Mouse (Mus musculus): ENCODE measurements around the gene Olfr235.
"Not testable (repeated sequence)": the region's sequence is repeated elsewhere in the genome, so short reads cannot be mapped to it uniquely, and the experiment has no call there.

The Olfr235 gene

DNA sequence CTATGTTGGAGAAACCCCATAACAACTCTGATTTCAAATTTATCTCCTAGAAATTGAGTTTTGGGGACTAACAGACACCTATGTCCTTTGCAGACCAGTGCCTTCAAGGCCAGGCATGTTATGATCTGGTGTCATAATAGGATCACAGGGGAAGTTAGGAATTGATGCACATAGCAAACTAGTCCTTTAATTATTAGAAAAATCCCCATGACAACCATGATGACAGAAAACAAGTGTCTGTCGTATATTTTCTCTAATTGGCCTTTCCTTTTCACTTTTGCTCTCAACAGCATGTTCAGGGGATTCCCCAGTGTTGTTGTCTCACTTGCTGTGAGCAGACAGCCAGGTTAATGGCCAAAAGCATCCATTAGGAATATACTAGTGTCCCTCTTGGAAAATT lies at the start of gene Olfr235:
Olfr235 (plus strand) TSS at position 301 of the 400 bp plus-strand sequence.
- no peak for DNase-seq

DNA sequence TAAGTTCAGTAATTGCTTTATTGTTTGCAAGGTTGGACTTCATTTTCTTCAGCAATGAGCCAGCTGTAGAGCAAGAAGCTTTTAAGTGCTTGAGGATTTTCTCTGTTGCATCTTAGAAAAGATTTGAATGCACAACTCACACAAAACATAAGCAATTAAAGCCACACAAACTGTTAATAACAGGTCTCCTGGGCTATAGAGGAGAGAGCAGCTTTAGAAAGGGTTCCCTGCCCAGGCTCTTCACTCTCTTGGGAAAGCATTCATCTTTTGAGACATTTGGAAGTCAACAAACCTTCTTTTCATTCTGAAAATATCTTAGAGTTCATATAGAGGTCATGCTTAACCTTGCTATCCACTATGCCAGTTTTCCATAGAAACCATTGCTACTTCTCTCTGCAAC lies 28.3 kb upstream of the Olfr235 start, which contains the start of gene Olfr1432:
Olfr1432 (minus strand) TSS at position 101 of the 400 bp plus-strand sequence.
- not testable (repeated sequence) for DNase-seq

DNA sequence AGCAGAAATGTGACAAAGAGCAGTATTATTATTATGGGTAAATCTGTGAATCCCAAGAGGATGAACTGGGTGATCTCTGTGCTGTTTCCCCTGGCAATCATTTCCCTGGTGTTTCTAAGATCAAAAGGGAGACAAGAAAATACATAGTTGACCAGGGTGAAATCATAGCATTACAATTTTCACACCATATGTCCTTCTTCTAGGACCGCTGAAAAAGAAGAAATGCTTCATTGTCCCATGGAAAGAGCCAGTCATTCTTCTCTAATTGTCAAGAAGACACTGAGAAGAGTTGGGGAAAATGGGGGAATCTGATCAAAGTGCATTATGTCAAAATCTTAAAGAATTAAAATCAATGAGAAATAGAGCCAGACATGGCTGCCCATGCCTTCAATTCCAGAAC lies 19.3 kb upstream of the Olfr235 start, which contains the start of gene Olfr262:
Olfr262 (minus strand) TSS at position 101 of the 400 bp plus-strand sequence.
- DNase-seq: no peak

DNA sequence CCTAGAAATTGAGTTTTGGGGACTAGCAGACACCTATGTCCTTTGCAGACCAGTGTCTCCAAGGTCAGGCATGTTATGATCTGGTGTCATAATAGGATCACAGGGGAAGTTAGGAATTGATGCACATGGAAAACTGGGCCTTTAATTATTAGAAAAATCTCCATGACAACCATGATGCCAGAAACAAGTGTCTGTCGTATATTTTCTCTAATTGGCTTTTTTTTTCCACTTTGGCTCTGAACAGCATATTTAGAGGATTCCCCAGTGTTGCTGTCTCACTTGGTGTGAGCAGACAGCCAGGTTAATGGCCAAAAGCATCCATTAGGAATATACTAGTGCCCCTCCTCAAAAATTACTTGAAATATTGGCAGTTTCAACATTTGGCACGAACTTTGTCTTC lies 18.7 kb downstream of the Olfr235 start, which contains the start of gene Olfr1434:
Olfr1434 (plus strand) TSS at position 301 of the 400 bp plus-strand sequence.
- no peak for DNase-seq

DNA sequence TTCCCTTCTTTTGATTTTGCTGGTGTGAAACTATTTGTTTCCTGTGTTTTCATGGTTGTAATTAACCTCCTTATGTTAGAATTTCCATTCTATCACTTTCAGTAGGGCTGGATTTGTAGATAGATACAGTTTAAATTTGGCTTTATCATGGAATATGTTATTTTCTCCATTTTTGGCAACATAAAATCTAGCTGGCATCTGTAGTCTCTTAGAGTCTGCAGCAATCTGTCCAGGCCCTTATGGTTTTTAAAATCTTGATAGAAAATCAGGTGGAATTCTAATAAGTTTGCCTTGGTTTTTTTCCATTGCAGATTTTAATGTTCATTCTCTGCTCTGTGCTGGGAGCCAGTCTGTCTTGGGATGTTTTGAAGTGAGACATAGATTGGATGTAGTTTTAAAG lies 32.1 kb downstream of the Olfr235 start:
- no peak for DNase-seq

DNA sequence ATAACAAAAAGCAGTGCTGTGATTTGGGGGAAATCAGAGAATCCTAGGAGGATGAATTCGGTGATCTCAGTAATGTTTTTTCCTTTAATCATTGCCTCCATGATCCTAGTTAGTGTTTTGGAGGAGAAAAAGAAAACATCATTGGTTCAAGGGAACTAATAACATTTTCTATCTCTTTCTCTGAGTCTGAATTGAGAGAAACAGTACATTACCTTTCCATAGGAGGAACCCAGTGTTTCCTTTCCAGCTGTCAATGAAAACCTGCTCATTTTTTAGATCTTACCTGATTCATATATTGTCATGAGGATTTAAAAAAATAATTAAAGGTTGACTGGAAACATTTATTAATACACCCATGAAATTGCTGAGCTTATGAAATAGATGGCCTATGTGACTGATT lies 38.2 kb downstream of the Olfr235 start, which contains the start of gene Olfr1436:
Olfr1436 (minus strand) TSS at position 101 of the 400 bp plus-strand sequence.
- not testable (repeated sequence) for DNase-seq

Data from kidney, postnatal 4 days (tissue).